Mouse (Mus musculus): ENCODE results near the gene L2hgdh.
"Not testable (repeated sequence)": the region's sequence is repeated elsewhere in the genome, so short reads cannot be mapped to it uniquely, and the experiment has no call there.

Gene L2hgdh

GRCm38 (mm10) chr12:69653973-69654372 lies 70.7 kb downstream of the L2hgdh start:
- DNase-seq: not testable (repeated sequence)

DNA sequence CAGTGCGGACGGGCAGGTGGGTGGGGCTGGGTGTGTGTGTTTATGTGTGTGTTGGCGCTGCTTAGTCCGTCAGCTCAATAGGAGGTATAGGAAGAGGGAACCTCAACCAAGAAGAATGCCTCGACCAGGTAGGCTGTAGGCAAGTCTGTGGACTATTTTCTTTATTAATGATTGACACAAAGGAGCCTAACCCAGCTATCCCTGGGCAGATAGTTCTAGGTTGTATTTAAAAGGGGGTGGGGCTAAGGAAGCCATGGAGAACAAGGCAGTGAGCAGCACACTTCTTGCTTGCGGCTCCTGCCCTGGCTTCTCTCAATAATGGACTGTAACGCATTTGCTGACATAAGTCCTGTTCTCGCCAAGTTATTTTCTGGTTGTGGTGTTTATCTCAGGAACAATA lies 75.2 kb downstream of the L2hgdh start:
- DNase-seq: no peak

DNA sequence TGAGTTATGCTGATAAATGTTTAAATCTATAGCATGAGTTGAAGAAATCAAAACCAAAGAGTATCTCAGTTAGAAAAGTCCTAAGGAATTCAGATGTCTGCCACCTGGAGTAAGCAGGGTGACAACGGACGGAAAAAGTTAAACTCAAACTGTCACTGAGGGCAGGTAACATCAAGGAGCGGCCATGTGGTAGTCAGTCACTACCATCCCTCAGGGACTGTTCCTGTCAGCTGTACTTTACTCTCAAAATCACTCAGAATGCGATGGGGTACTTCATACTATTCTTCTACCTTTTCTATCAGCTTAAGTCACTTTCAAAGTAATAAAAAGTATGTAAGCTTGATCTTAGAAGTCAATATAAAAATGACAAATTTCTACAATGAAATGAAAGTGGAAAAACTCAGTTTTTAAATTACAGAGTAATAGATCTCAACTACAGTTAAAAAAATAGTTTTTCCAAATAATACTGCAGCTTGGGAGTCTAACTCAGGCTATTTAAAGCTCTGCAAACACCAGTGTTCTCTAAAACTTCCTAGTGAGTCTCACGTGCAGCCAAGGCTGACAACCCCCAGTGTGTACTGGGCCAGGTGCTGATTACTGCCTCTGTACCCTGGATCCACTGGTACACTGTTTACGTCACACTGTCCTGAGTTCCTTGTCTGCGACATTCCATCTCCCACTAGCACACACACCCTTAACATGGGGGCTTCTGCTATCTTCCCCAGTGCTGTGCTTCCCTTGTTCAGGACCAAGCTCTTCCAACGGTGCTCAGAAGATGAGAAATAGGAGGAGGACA lies 78.7 kb downstream of the L2hgdh start:
- DNase-seq: no peak

GRCm38 (mm10) chr12:69644877-69645276 lies 79.8 kb downstream of the L2hgdh start:
- DNase-seq: no peak

GRCm38 (mm10) chr12:69642877-69643276 lies 81.8 kb downstream of the L2hgdh start:
- no peak for DNase-seq

Measured in cerebellum, adult 11 months (tissue).